Mouse (Mus musculus) heart, adult 2 months (tissue): ENCODE data around the gene Ttc39b. TPM values are rescaled to one million over a fixed set of nuclear protein-coding genes. Genes with fewer than 3 reads are reported as not detected.
A peak's percentile ranks its signal among the peaks of the same experiment; 100 is the strongest.

Experiments used
- DNase-seq, 2 experiments: peaks; one replicate each; pipeline ENCODE4 v3.0.0; 2021
- H3K27ac ChIP-seq: fragments of 200-600 bp; 2 replicates; pipeline ENCODE4 v1.8.1; 2022
- H3K27me3 ChIP-seq: fragments of 200-500 bp; 2 replicates; pipeline ENCODE4 v1.6.1; 2012; ENCODE audit warnings: mild to moderate bottlenecking, low read length, inconsistent platforms, mixed read lengths; ENCODE audit not compliant: control insufficient read depth, insufficient read depth
- H3K36me3 ChIP-seq: fragments of 200-500 bp; 2 replicates; pipeline ENCODE4 v1.6.1; 2012; ENCODE audit warnings: low read length, inconsistent platforms; ENCODE audit not compliant: control insufficient read depth, insufficient read depth
- H3K4me1 ChIP-seq: fragments of 200-500 bp; 2 replicates; pipeline ENCODE4 v1.6.1; 2011; ENCODE audit warnings: low read length; ENCODE audit not compliant: control insufficient read depth, insufficient read depth
- H3K4me3 ChIP-seq: fragments of 200-600 bp; 2 replicates; pipeline ENCODE4 v1.8.1; 2022
- H3K79me2 ChIP-seq: fragments of 200-500 bp; replicated peaks from 2 replicates; pipeline ENCODE4 v1.6.1; 2012; ENCODE audit warnings: mild to moderate bottlenecking, inconsistent platforms, low read length, moderate library complexity, mixed read lengths; ENCODE audit not compliant: control insufficient read depth, insufficient read depth
- H3K9ac ChIP-seq: fragments of 200-500 bp; 2 replicates; pipeline ENCODE4 v1.6.1; 2012; ENCODE audit warnings: low read depth, mild to moderate bottlenecking, control low read depth, inconsistent platforms, low read length, mixed read lengths
- CTCF ChIP-seq: fragments of 200-600 bp; IDR thresholded peaks from 2 replicates; pipeline ENCODE4 v1.8.1; 2022; ENCODE audit warnings: antibody characterized with exemption, mild to moderate bottlenecking, moderate library complexity
- EP300 ChIP-seq: fragments of 200-500 bp; IDR thresholded peaks from 2 replicates; pipeline ENCODE4 v1.6.1; 2011; ENCODE audit warnings: low read depth, low read length, control low read depth; ENCODE audit not compliant: insufficient read depth
- POLR2A ChIP-seq: fragments of 200-500 bp; IDR thresholded peaks from 2 replicates; pipeline ENCODE4 v1.6.1; 2011; ENCODE audit warnings: mild to moderate bottlenecking, low read depth, low read length, control low read depth; ENCODE audit not compliant: insufficient read depth
- WGBS: fragments of 180-500 bp; shearing (Covaris S2); methylation state at CpG from one replicate; pipeline ENCODE4 v1.1.7; 2018; 5-methylcytosine and 5-hydroxymethylcytosine counted together
- intact Hi-C: fragments of 180-260 bp; cut with DNase I; formaldehyde crosslinking; loops from one replicate; pipeline ENCODE4 v1.15.1; 2025
- polyA plus RNA-seq: library from polyadenylated mRNA; depleted of rRNA; stranded (reverse); fragments of >200 nt; gene quantifications from 2 replicates; pipeline ENCODE4 v1.2.3, GENCODE M21; 2012
- total RNA-seq, 2 experiments: library from RNA; stranded (reverse); gene quantifications; 2 replicates each; pipeline ENCODE4 v1.2.3; 2021

The Ttc39b gene
- total and polyA plus RNA-seq, 3 experiments, result 3.8 to 21.9 (median 16.2) TPM

GRCm38 (mm10) chr4:83323201-83323903 lies 703 bp downstream of the Ttc39b start:
- H3K36me3 ChIP-seq, result peaks cover 5% of the 10 kb centered on the region
- H3K4me3 ChIP-seq, result peak overlapping the region; percentile 82
- intact Hi-C loops, result loop anchor here (1.0 to 5.0 kb wide), 2 partner anchors 61 to 94 kb away; partner anchors contain the start of gene Snapc3
- no peaks in the 10 kb centered on the region for H3K27me3 ChIP-seq
- WGBS, result 4% methylated on average over 48 of the region's 48 CpGs
- DNase-seq, result peak; percentile 88 to 90
- peak overlapping the region; percentile 76 for H3K9ac ChIP-seq
- H3K27ac ChIP-seq, result peak overlapping the region; percentile 87
- H3K4me1 ChIP-seq, result peaks cover 4% of the 10 kb centered on the region
- peaks cover 3% of the 10 kb centered on the region; the same call in 1 of the 2 replicates for H3K79me2 ChIP-seq
- TF ChIP-seq POLR2A (no peak), CTCF (peak; percentile 73)

DNA sequence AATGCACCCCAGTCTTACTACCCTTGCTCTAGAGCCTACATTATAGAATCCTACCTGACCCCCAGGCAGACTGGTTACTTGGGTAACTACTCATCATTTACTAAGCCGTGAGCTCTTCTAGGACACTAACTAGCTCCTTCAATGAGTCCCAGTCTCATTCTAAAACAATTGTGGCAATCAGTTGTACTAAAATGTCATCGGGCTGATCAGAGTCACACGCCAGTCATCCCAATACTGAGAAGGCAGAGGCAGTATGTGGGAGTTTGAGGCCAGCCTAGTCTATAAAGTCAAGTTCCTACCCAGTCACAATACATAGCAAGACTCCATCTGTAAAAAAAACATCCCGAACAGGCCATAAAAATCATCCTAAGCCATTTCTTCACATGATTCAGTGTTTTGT lies 4.3 kb downstream of the Ttc39b start:
- DNase-seq, result no peak
- intact Hi-C loops, result loop anchor here (5.0 kb wide), 2 partner anchors 37 to 98 kb away; partner anchors contain the start of gene Snapc3
- peaks cover 13% of the 10 kb centered on the region for H3K4me1 ChIP-seq
- H3K9ac ChIP-seq, result no peak overlapping the region
- 97% methylated on average over 4 of the region's 4 CpGs for WGBS
- no peak for TF ChIP-seq CTCF
- no peak for TF ChIP-seq EP300
- no peak for TF ChIP-seq POLR2A
- H3K27ac ChIP-seq, result no peak overlapping the region
- no peak overlapping the region for H3K4me3 ChIP-seq
- H3K27me3 ChIP-seq, result no peaks in the 10 kb centered on the region
- H3K79me2 ChIP-seq, result peaks cover 4% of the 10 kb centered on the region
- peaks cover 5% of the 10 kb centered on the region for H3K36me3 ChIP-seq

DNA sequence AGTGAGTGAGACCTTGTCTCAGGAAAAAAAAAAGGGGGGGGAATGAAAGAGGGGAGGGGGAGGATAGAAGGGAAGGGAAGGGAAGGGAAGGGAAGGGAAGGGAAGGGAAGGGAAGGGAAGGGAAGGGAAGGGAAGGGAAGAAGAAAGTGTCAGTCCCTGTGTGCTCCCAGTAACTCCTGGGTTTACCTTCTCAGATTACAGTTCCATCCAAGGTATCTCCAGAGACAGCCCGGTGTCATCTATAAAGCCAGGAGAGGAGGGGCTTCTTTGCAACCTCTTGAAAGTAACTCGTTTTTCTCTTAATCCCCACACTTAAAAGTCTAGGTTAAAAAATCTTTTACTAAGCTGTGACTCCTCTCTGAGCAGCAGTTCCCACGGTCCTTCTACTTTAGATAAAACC lies 5.3 kb downstream of the Ttc39b start:
- Histone ChIP-seq H3K9ac (no peak overlapping the region), H3K27me3 (no peaks in the 10 kb centered on the region), H3K4me3 (no peak overlapping the region), H3K79me2 (peaks cover 4% of the 10 kb centered on the region), H3K36me3 (peaks cover 5% of the 10 kb centered on the region), H3K4me1 (peaks cover 16% of the 10 kb centered on the region), H3K27ac (no peak overlapping the region)
- no peak for DNase-seq
- intact Hi-C loops, result loop anchor here (5.0 kb wide), 1 partner anchor 36 kb away; no protein-coding TSS in a partner anchor
- TF ChIP-seq EP300 (no peak), POLR2A (no peak), CTCF (no peak)
- 42% methylated on average over 3 of the region's 3 CpGs for WGBS

GRCm38 (mm10) chr4:83317826-83318348 lies 6.2 kb downstream of the Ttc39b start:
- no peak overlapping the region for H3K4me3 ChIP-seq
- peaks cover 4% of the 10 kb centered on the region for H3K36me3 ChIP-seq
- no peak overlapping the region for H3K9ac ChIP-seq
- H3K27me3 ChIP-seq, result no peaks in the 10 kb centered on the region
- TF ChIP-seq EP300 (no peak), CTCF (no peak), POLR2A (no peak)
- intact Hi-C loops, result loop anchor here (5.0 kb wide), 1 partner anchor 36 kb away; no protein-coding TSS in a partner anchor
- H3K4me1 ChIP-seq, result peaks cover 15% of the 10 kb centered on the region
- H3K27ac ChIP-seq, result no peak overlapping the region
- no peak for DNase-seq
- 85% methylated on average over 3 of the region's 3 CpGs for WGBS
- H3K79me2 ChIP-seq, result peaks cover 4% of the 10 kb centered on the region

DNA sequence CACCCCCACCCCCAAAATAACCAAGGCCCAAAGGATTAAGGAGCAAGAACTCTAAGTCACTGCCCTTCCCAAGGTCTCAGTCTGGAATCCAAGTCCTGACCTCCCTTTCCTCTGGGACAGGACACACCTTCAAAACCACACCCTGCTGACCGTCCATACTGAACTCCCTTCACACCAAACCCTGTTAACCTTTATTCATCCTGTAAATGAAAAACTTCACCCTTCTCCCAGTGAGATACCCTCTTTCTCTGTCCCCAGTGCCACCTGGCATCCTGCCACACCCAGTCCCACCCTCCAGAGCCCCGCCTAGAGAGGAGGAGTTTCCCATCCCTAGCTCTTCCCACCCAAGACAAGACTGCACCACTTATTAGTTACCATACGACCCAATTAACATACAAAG lies 7.3 kb downstream of the Ttc39b start:
- no peaks in the 10 kb centered on the region for H3K27me3 ChIP-seq
- H3K27ac ChIP-seq, result no peak overlapping the region
- H3K79me2 ChIP-seq, result peaks cover 4% of the 10 kb centered on the region
- no peak overlapping the region for H3K9ac ChIP-seq
- intact Hi-C loops, result loop anchor here (5.0 kb wide), 1 partner anchor 34 kb away; no protein-coding TSS in a partner anchor
- no peak overlapping the region for H3K4me3 ChIP-seq
- TF ChIP-seq EP300, result no peak
- TF ChIP-seq POLR2A, result no peak
- TF ChIP-seq CTCF, result no peak
- no peak for DNase-seq
- WGBS, result 67% methylated on average over 3 of the region's 3 CpGs
- H3K4me1 ChIP-seq, result peaks cover 21% of the 10 kb centered on the region
- H3K36me3 ChIP-seq, result no peaks in the 10 kb centered on the region; the same call in 1 of the 2 replicates

GRCm38 (mm10) chr4:83315930-83316329 lies 8.1 kb downstream of the Ttc39b start:
- TF ChIP-seq EP300, result no peak
- no peak for TF ChIP-seq POLR2A
- TF ChIP-seq CTCF, result no peak
- intact Hi-C loops, result loop anchor here (5.0 kb wide), 1 partner anchor 34 kb away; no protein-coding TSS in a partner anchor
- Histone ChIP-seq H3K27ac (peak overlapping the region; percentile 81), H3K36me3 (no peaks in the 10 kb centered on the region; the same call in 1 of the 2 replicates), H3K9ac (peak overlapping the region; percentile 21), H3K4me3 (no peak overlapping the region), H3K27me3 (no peaks in the 10 kb centered on the region), H3K79me2 (peaks cover 4% of the 10 kb centered on the region), H3K4me1 (peaks cover 23% of the 10 kb centered on the region)
- 57% methylated on average over 4 of the region's 4 CpGs for WGBS
- DNase-seq, result no peak
